Mouse (Mus musculus) heart, embryonic 16.5 days (tissue): Measurements from ENCODE around the gene Sell. TPM values are rescaled to one million over a fixed set of nuclear protein-coding genes. Genes with fewer than 3 reads are reported as not detected.

Experiments used
- ATAC-seq: fragments of 200-750 bp; cut with Nextera tagmentation; replicated peaks from 2 replicates; pipeline ENCODE4 v1.8.0; 2017; ENCODE audit warnings: moderate number of reproducible peaks; ENCODE audit not compliant: insufficient read depth, low FRiP score; ENCODE audit errors: extremely low read depth
- H3K27ac ChIP-seq: fragments of 300-500 bp; sonication (generic); 2 replicates; pipeline ENCODE4 v1.5.1; 2014; ENCODE audit warnings: mild to moderate bottlenecking, low read length, control low read depth, moderate library complexity
- H3K27me3 ChIP-seq: fragments of 300-500 bp; sonication (generic); 2 replicates; pipeline ENCODE4 v1.6.1; 2014; ENCODE audit warnings: low read length, mixed read lengths; ENCODE audit not compliant: control insufficient read depth, insufficient read depth
- H3K36me3 ChIP-seq: fragments of 300-500 bp; sonication (generic); 2 replicates; pipeline ENCODE4 v1.6.1; 2014; ENCODE audit not compliant: control insufficient read depth, insufficient read depth
- H3K4me1 ChIP-seq: fragments of 300-500 bp; sonication (generic); 2 replicates; pipeline ENCODE4 v1.6.1; 2014; ENCODE audit warnings: low read length, mixed read lengths; ENCODE audit not compliant: control insufficient read depth, insufficient read depth
- H3K4me2 ChIP-seq: fragments of 300-500 bp; sonication (generic); 2 replicates; pipeline ENCODE4 v1.6.1; 2014; ENCODE audit warnings: low read depth, mild to moderate bottlenecking, control low read depth, low read length
- H3K4me3 ChIP-seq: fragments of 300-500 bp; sonication (generic); 2 replicates; pipeline ENCODE4 v1.5.1; 2014; ENCODE audit warnings: mild to moderate bottlenecking, control low read depth, low read length
- H3K9ac ChIP-seq: fragments of 300-500 bp; sonication (generic); 2 replicates; pipeline ENCODE4 v1.6.1; 2014; ENCODE audit warnings: low read length, control low read depth
- H3K9me3 ChIP-seq: fragments of 300-500 bp; sonication (generic); replicated peaks from 2 replicates; pipeline ENCODE4 v1.6.1; 2016; ENCODE audit warnings: low read length; ENCODE audit not compliant: control insufficient read depth
- WGBS: fragments of 180-500 bp; shearing (Covaris S2); extraction: QIAGEN DNeasy Blood & Tissue Kit; methylation state at CpG from one replicate; pipeline ENCODE4 v1.1.7; 2014; 5-methylcytosine and 5-hydroxymethylcytosine counted together
- polyA plus RNA-seq: library from polyadenylated mRNA; unstranded; fragments of >200 nt; fragmentation: Nextera tagmentation; extraction: Ambion mirVana; gene quantifications from 2 replicates; pipeline ENCODE4 v1.2.1, GENCODE M21; 2015

Sell gene
- polyA plus RNA-seq, 1 experiment from 2014 or later, result 21.8 TPM

GRCm38 (mm10) chr1:164132609-164133008 is 70.8 kb downstream of the Sell start:
- 74% methylated on average over 1 of the region's 1 CpGs for WGBS
- Histone ChIP-seq H3K9me3 (no peaks in the 10 kb centered on the region; the same call in 1 of the 2 replicates), H3K4me1 (peaks cover 2% of the 10 kb centered on the region; the same call in 1 of the 2 replicates), H3K4me3 (no peak overlapping the region), H3K36me3 (no peaks in the 10 kb centered on the region), H3K27me3 (no peaks in the 10 kb centered on the region), H3K4me2 (no peak overlapping the region), H3K9ac (no peak overlapping the region), H3K27ac (no peak overlapping the region)
- ATAC-seq, result no peak

Other genes with a start within 250 kb of the Sell start
- gene Scyl3, start 132.9 kb upstream of the Sell start, polyA plus RNA-seq, result 9.5 and 10.8 TPM in 2 replicates
- gene BC055324, start 67.2 kb upstream of the Sell start, polyA plus RNA-seq, result 12.2 and 13.1 TPM in 2 replicates
- gene Mettl18, start 67.1 kb upstream of the Sell start, polyA plus RNA-seq, result 7.1 and 7.4 TPM in 2 replicates
- gene Sele, start 13.7 kb upstream of the Sell start, polyA plus RNA-seq, result 2.2 and 3.0 TPM in 2 replicates
- gene Selp, start 53.3 kb downstream of the Sell start, polyA plus RNA-seq, result 0.34 and 0.38 TPM in 2 replicates
- 0.21 TPM in 2 replicates for gene F5, start 89.9 kb downstream of the Sell start, polyA plus RNA-seq
- gene Slc19a2, start 187.1 kb downstream of the Sell start, polyA plus RNA-seq, result 7.5 and 8.3 TPM in 2 replicates
- gene Ccdc181, start 213.6 kb downstream of the Sell start, polyA plus RNA-seq, result 10.8 and 10.9 TPM in 2 replicates
- gene Nme7, start 242.1 kb downstream of the Sell start, polyA plus RNA-seq, result 21.5 and 21.9 TPM in 2 replicates
- gene Blzf1, start 245.5 kb downstream of the Sell start, polyA plus RNA-seq, result 27.8 and 30.2 TPM in 2 replicates